Mouse (Mus musculus) CH12.LX (cell line): ENCODE results near the gene Pex7. TPM values are rescaled to one million over a fixed set of nuclear protein-coding genes. Genes with fewer than 3 reads are reported as not detected.

Experiments used
- DNase-seq: peaks from one replicate; pipeline ENCODE4 v3.0.0-alpha.2; 2013; ENCODE audit errors: extremely low read depth
- H3K27ac ChIP-seq: 2 replicates; pipeline ENCODE4 v1.5.1; 2012; ENCODE audit warnings: low read depth, mild to moderate bottlenecking, control low read depth, moderate library complexity; ENCODE audit not compliant: insufficient read depth
- H3K27me3 ChIP-seq: replicated peaks from 2 replicates; pipeline ENCODE3; 2012; ENCODE audit warnings: inconsistent platforms
- H3K36me3 ChIP-seq, 2 experiments: replicated peaks in 1 of 2; 2 replicates each; pipeline versions ENCODE3 to v1.6.1; 2012; ENCODE audit warnings: inconsistent platforms in 1 of 2, low read length in 1 of 2, mild to moderate bottlenecking in 1 of 2, mixed read lengths in 1 of 2, moderate library complexity in 1 of 2; ENCODE audit not compliant: control insufficient read depth in 1 of 2, insufficient read depth in 1 of 2
- H3K4me1 ChIP-seq, 2 experiments: 2 replicates each; pipeline ENCODE4 v1.6.1; 2012; ENCODE audit warnings: inconsistent platforms in 1 of 2, moderate library complexity in 1 of 2; ENCODE audit not compliant: insufficient read depth in 2 of 2, control insufficient read depth in 1 of 2
- H3K4me2 ChIP-seq: 2 replicates; pipeline ENCODE4 v1.6.1; 2012; ENCODE audit warnings: low read depth, mild to moderate bottlenecking, control low read depth; ENCODE audit not compliant: poor library complexity, insufficient read depth, severe bottlenecking
- H3K4me3 ChIP-seq, 3 experiments: fragments of 150-350 bp in 1 of 3; sonication (generic) in 1 of 3; replicated peaks in 1 of 3; 2 replicates each; pipeline versions ENCODE3 to v1.5.1; 2011 to 2012; ENCODE audit warnings: low read depth in 2 of 3, low read length in 2 of 3, mild to moderate bottlenecking in 2 of 3, moderate library complexity in 2 of 3, control low read depth in 1 of 3, improper control_type of control experiment in 1 of 3, inconsistent platforms in 1 of 3, mixed read lengths in 1 of 3; ENCODE audit not compliant: poor library complexity in 1 of 3
- H3K79me2 ChIP-seq: replicated peaks from 2 replicates; pipeline ENCODE4 v1.6.1; 2012; ENCODE audit warnings: mild to moderate bottlenecking, moderate library complexity; ENCODE audit not compliant: control insufficient read depth, poor library complexity, insufficient read depth, severe bottlenecking; ENCODE audit errors: extremely low read depth
- H3K9ac ChIP-seq: 2 replicates; pipeline ENCODE4 v1.6.1; 2012; ENCODE audit warnings: low read depth, mild to moderate bottlenecking, control low read depth, moderate library complexity; ENCODE audit not compliant: insufficient read depth
- H3K9me3 ChIP-seq: replicated peaks from 2 replicates; pipeline ENCODE3; 2012; ENCODE audit warnings: low read length, inconsistent platforms, mixed read lengths
- BHLHE40 ChIP-seq: IDR thresholded peaks from 2 replicates; pipeline ENCODE4 v1.6.1; 2011; ENCODE audit warnings: mild to moderate bottlenecking, low read depth, low read length, improper control_type of control experiment
- CHD1 ChIP-seq: IDR thresholded peaks from 2 replicates; pipeline ENCODE4 v1.6.1; 2012; ENCODE audit warnings: low read depth, low read length, improper control_type of control experiment, inconsistent platforms
- CTCF ChIP-seq, 2 experiments: IDR thresholded peaks in 1 of 2; conservative IDR thresholded peaks in 1 of 2; 2 replicates each; pipeline ENCODE4 v1.5.1; 2011 to 2012; ENCODE audit warnings: low read depth in 2 of 2, low read length in 2 of 2, improper control_type of control experiment in 1 of 2, inconsistent platforms in 1 of 2, mild to moderate bottlenecking in 1 of 2, moderate library complexity in 1 of 2
- EP300 ChIP-seq: IDR thresholded peaks from 2 replicates; pipeline ENCODE4 v1.6.1; 2011; ENCODE audit warnings: low read length, improper control_type of control experiment
- ETS1 ChIP-seq: conservative IDR thresholded peaks from 2 replicates; pipeline ENCODE4 v1.6.1; 2012; ENCODE audit warnings: low read depth, mild to moderate bottlenecking, inconsistent platforms, low read length, improper control_type of control experiment, moderate library complexity
- GABPA ChIP-seq: IDR thresholded peaks from 2 replicates; pipeline ENCODE4 v1.6.1; 2012; ENCODE audit warnings: low read depth, low read length, improper control_type of control experiment, inconsistent platforms; ENCODE audit not compliant: insufficient replicate concordance
- HCFC1 ChIP-seq: IDR thresholded peaks from 2 replicates; pipeline ENCODE4 v1.6.1; 2012; ENCODE audit warnings: low read depth, mild to moderate bottlenecking, inconsistent platforms, low read length, improper control_type of control experiment
- IRF4 ChIP-seq: IDR thresholded peaks from 2 replicates; pipeline ENCODE4 v1.6.1; 2014; ENCODE audit warnings: low read depth, mild to moderate bottlenecking, inconsistent platforms, low read length, improper control_type of control experiment
- JUND ChIP-seq: conservative IDR thresholded peaks from 2 replicates; pipeline ENCODE4 v1.6.1; 2011; ENCODE audit warnings: low read depth, low read length, improper control_type of control experiment
- KAT2A ChIP-seq: IDR thresholded peaks from 2 replicates; pipeline ENCODE4 v1.6.1; 2012; ENCODE audit warnings: low read length, improper control_type of control experiment, inconsistent platforms; ENCODE audit not compliant: insufficient replicate concordance
- MAFK ChIP-seq: IDR thresholded peaks from 2 replicates; pipeline ENCODE4 v1.6.1; 2011; ENCODE audit warnings: low read length, improper control_type of control experiment; ENCODE audit not compliant: insufficient replicate concordance
- MAX ChIP-seq: IDR thresholded peaks from 2 replicates; pipeline ENCODE4 v1.6.1; 2011; ENCODE audit warnings: low read length, improper control_type of control experiment
- MAZ ChIP-seq: IDR thresholded peaks from 2 replicates; pipeline ENCODE4 v1.6.1; 2012; ENCODE audit warnings: low read depth, mild to moderate bottlenecking, inconsistent platforms, low read length, improper control_type of control experiment, moderate library complexity
- MEF2A ChIP-seq: IDR thresholded peaks from 2 replicates; pipeline ENCODE4 v1.6.1; 2014; ENCODE audit warnings: low read depth, mild to moderate bottlenecking, inconsistent platforms, low read length, improper control_type of control experiment, borderline replicate concordance
- MYC ChIP-seq: IDR thresholded peaks from 2 replicates; pipeline ENCODE4 v1.6.1; 2011; ENCODE audit warnings: low read depth, mild to moderate bottlenecking, improper control_type of control experiment, low read length
- NELFE ChIP-seq: IDR thresholded peaks from 2 replicates; pipeline ENCODE4 v1.6.1; 2011; ENCODE audit warnings: low read depth, low read length, improper control_type of control experiment
- POLR2A ChIP-seq: IDR thresholded peaks from 2 replicates; pipeline ENCODE4 v1.6.1; 2011; ENCODE audit warnings: low read depth, mild to moderate bottlenecking, improper control_type of control experiment, low read length
- RAD21 ChIP-seq: IDR thresholded peaks from 2 replicates; pipeline ENCODE4 v1.6.1; 2011; ENCODE audit warnings: low read depth, mild to moderate bottlenecking, low read length, improper control_type of control experiment, moderate library complexity
- SIN3A ChIP-seq: IDR thresholded peaks from 2 replicates; pipeline ENCODE4 v1.6.1; 2012; ENCODE audit warnings: low read length, improper control_type of control experiment, inconsistent platforms
- SMC3 ChIP-seq: IDR thresholded peaks from 2 replicates; pipeline ENCODE4 v1.6.1; 2011; ENCODE audit warnings: low read depth, low read length, improper control_type of control experiment
- TCF12 ChIP-seq: IDR thresholded peaks from 2 replicates; pipeline ENCODE4 v1.6.1; 2014; ENCODE audit warnings: low read depth, mild to moderate bottlenecking, inconsistent platforms, low read length, improper control_type of control experiment
- ZMIZ1 ChIP-seq: IDR thresholded peaks from 2 replicates; pipeline ENCODE4 v1.6.1; 2012; ENCODE audit warnings: low read depth, mild to moderate bottlenecking, inconsistent platforms, low read length, improper control_type of control experiment
- dilution Hi-C: fragments of 300-500 bp; cut with MboI; formaldehyde crosslinking; loops from 2 replicates; pipeline ENCODE4 v1.14.3; 2020; ENCODE audit warnings: low sequenced_read_pairs; ENCODE audit not compliant: extremely low pct_unique_long_range_greater_than_20kb, extremely low pct_ligation_motif_present
- in situ Hi-C: fragments of 300-500 bp; cut with MboI; formaldehyde crosslinking; loops from 3 replicates; pipeline ENCODE4 v1.14.3; 2019; ENCODE audit warnings: low sequenced_read_pairs, low pct_ligation_motif_present, low pct_unique_long_range_greater_than_20kb, mixed read lengths
- polyA plus RNA-seq: library from polyadenylated mRNA; unstranded; fragments of >175 nt; gene quantifications from 2 replicates; pipeline ENCODE4 v1.2.1, GENCODE M21; 2012; ENCODE audit warnings: low read depth; ENCODE audit not compliant: insufficient read length
- total RNA-seq, 2 experiments: library from RNA; depleted of rRNA; stranded (reverse); fragments of 300-350 nt in 1 of 2; fragments of >200 nt in 1 of 2; gene quantifications; 2 replicates each; pipeline ENCODE4 v1.2.3; 2012 to 2014

The Pex7 gene
- total and polyA plus RNA-seq, 3 experiments = 26.5 to 53.6 (median 30.2) TPM

DNA sequence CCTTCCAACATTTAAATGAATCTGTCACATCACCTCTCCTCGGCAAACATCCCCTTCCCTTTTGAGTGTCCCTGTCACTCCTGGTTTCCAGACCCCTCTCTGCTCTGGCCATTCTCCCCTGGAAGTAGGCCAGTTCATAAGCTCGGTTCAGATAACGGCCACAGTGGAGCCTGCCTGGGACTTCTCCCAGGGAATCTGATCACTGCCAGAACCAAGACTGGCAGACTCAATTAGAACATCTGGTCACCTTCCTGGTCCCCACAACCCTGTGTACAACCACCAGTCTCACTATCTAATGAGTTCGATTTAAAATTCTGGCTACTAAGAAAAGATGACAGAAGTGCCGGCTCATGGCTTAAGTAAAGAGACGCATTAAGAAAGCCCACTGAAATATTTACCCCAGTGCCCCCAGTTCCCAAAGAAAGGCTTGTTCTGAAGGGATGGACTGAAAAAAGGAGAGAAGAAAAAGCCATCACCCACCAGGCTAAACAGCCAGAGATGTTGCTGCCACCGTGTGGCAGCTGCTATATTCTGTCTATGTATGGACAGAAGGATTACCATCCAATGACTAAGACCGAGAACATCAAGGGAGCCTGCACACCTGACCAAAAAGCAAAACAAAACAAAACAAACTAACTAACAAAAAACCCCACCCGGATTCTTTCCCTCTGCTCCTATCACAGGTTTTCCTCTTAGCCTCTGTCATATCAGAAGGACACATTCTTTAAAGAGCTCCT lies 95.9 kb downstream of the Pex7 start:
- Histone ChIP-seq H3K4me2 (peak overlapping the region; percentile 11), H3K9me3 (no peaks in the 10 kb centered on the region), H3K4me1 (peaks cover 0 to 32% of the 10 kb centered on the region in 2 experiments; a peak in 2 of 4 replicates), H3K9ac (no peak overlapping the region), H3K36me3 (no peaks in the 10 kb centered on the region), H3K79me2 (no peaks in the 10 kb centered on the region), H3K27ac (no peak overlapping the region), H3K4me3 (no peak overlapping the region), H3K27me3 (no peaks in the 10 kb centered on the region)
- TF ChIP-seq ETS1 = no peak
- TF ChIP-seq MYC = peak; percentile 54; the same call in 1 of the 2 replicates
- TF ChIP-seq MAFK = no peak
- TF ChIP-seq SMC3 = peak; percentile 77
- TF ChIP-seq IRF4 = peak; percentile 87
- TF ChIP-seq POLR2A = no peak
- TF ChIP-seq ZMIZ1 = no peak
- peak; percentile 64 for TF ChIP-seq RAD21
- no peak for TF ChIP-seq MAZ
- TF ChIP-seq CTCF (conservative IDR thresholded peaks at IDR 0.05 in 1 of 2, IDR thresholded peaks at IDR 0.05 in 1 of 2; ENCODE audit: low read depth in 2 of 2, low read length in 2 of 2) = peak; percentile 41 to 77; a peak in 3 of 4 replicates
- TF ChIP-seq JUND = peak; percentile 71
- peak; percentile 38; the same call in 1 of the 2 replicates for TF ChIP-seq EP300
- TF ChIP-seq BHLHE40 = peak; percentile 79
- in situ Hi-C loops = no loop called here
- peak; percentile 60 for DNase-seq
- dilution Hi-C loops = no loop called here

- in situ Hi-C loops = no loop called here
- Histone ChIP-seq H3K79me2 (no peaks in the 10 kb centered on the region), H3K9me3 (no peaks in the 10 kb centered on the region), H3K36me3 (no peaks in the 10 kb centered on the region), H3K4me2 (no peak overlapping the region), H3K4me1 (no peaks in the 10 kb centered on the region), H3K27ac (no peak overlapping the region), H3K27me3 (no peaks in the 10 kb centered on the region), H3K4me3 (no peak overlapping the region), H3K9ac (no peak overlapping the region)
- dilution Hi-C loops = no loop called here
- no peak for TF ChIP-seq POLR2A
- TF ChIP-seq GABPA = no peak
- TF ChIP-seq CHD1 = no peak
- no peak for TF ChIP-seq SMC3
- TF ChIP-seq TCF12 = no peak
- TF ChIP-seq HCFC1 = no peak
- no peak for TF ChIP-seq MAFK
- TF ChIP-seq NELFE = no peak
- no peak for TF ChIP-seq ETS1
- TF ChIP-seq KAT2A = no peak
- TF ChIP-seq SIN3A = no peak
- TF ChIP-seq RAD21 = no peak
- TF ChIP-seq MEF2A = no peak
- no peak for TF ChIP-seq MAX
- no peak for TF ChIP-seq JUND
- no peak for DNase-seq
Measured at GRCm38 (mm10) chr10:19804763-19805162, 102.7 kb downstream of the Pex7 start.
